Mouse (Mus musculus) liver, adult 2 months (tissue): Measurements from ENCODE around the gene 1700028K03Rik.

Source experiments
- CTCF ChIP-seq: fragments of 200-500 bp; IDR thresholded peaks from 2 replicates; pipeline ENCODE4 v1.5.1; 2011; ENCODE audit warnings: low read depth, low read length, control low read depth
- POLR2A ChIP-seq: fragments of 200-500 bp; IDR thresholded peaks from 2 replicates; pipeline ENCODE4 v1.6.1; 2011; ENCODE audit warnings: low read length, control low read depth; ENCODE audit not compliant: insufficient read depth; ENCODE audit errors: extremely low read depth

GRCm38 (mm10) chr5:107533590-107533989 lies 919 bp upstream of the 1700028K03Rik start:
- no peak for TF ChIP-seq CTCF
- TF ChIP-seq POLR2A, result no peak
